Mouse (Mus musculus) cerebellum, adult 2 months (tissue): ENCODE results near the gene Hjurp.

Experiments used
- CTCF ChIP-seq: fragments of 200-500 bp; IDR thresholded peaks from 2 replicates; pipeline ENCODE4 v1.5.1; 2011; ENCODE audit warnings: low read depth, mild to moderate bottlenecking, control low read depth, low read length, moderate library complexity, borderline replicate concordance; ENCODE audit not compliant: insufficient read depth
- POLR2A ChIP-seq: fragments of 200-500 bp; IDR thresholded peaks from 2 replicates; pipeline ENCODE4 v1.6.1; 2011; ENCODE audit warnings: low read length, control low read depth, borderline replicate concordance; ENCODE audit not compliant: insufficient read depth

- TF ChIP-seq CTCF = no peak
- no peak for TF ChIP-seq POLR2A
Observed at GRCm38 (mm10) chr1:88266123-88266522, 11.3 kb downstream of the Hjurp start.
